Mouse (Mus musculus): Measurements from ENCODE around the gene Hoxa10.

DNA sequence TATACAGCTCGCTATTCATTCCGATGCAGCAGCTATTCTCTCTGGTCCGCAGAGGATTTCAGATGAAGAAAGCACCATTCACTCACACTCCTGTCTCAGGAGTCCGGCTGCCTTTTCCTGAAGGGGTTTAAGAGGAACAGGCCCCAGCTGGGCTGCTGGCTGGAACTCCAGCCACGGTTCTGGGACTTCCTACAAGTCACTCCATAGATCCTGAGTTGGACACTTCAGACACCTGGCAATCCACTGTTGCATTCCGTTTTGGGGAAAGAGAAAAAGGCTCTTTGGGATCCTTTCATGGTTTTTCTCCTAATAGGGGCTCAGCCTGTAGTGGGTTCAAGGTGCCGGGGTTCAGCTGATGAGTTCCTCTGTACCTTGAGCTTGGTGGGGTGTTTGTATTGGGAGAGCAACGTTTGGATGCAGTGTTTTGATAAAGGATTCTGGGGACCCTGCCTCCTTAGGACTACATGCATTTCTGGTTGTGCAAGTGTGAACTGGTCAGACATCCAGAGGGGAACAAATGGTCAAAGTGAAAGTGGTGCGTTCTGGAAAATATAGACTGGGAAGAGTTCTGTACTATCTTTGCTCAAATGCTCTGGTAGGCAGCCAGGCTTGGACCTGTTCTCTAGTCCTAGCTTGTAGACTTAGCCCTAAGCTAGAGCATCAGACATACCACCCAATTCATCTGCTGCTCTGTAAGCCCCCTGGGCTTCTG is 21.3 kb upstream of the Hoxa10 start:
- TF ChIP-seq CTCF (IDR thresholded peaks at IDR 0.05; ENCODE audit: low read depth) (no peak), EP300 (IDR thresholded peaks at IDR 0.05; ENCODE audit: low read depth) (no peak)
